Mouse (Mus musculus) adrenal gland, adult 18-20 months (tissue): ENCODE data around the gene Psmb6. TPM values are rescaled to one million over a fixed set of nuclear protein-coding genes. Genes with fewer than 3 reads are reported as not detected.
"Not testable (repeated sequence)": the region's sequence is repeated elsewhere in the genome, so short reads cannot be mapped to it uniquely, and the experiment has no call there.

Experiments
- DNase-seq, 2 experiments: peaks; one replicate each; pipeline ENCODE4 v3.0.0; 2021 to 2022; ENCODE audit warnings: low spot score in 2 of 2
- total RNA-seq, 2 experiments: library from RNA; stranded (reverse); gene quantifications; 1 replicate in 1 of 2; 2 replicates in 1 of 2; pipeline ENCODE4 v1.2.3; 2021

The Psmb6 gene
- total RNA-seq, 2 experiments from 2014 or later: 271 to 281 TPM

DNA sequence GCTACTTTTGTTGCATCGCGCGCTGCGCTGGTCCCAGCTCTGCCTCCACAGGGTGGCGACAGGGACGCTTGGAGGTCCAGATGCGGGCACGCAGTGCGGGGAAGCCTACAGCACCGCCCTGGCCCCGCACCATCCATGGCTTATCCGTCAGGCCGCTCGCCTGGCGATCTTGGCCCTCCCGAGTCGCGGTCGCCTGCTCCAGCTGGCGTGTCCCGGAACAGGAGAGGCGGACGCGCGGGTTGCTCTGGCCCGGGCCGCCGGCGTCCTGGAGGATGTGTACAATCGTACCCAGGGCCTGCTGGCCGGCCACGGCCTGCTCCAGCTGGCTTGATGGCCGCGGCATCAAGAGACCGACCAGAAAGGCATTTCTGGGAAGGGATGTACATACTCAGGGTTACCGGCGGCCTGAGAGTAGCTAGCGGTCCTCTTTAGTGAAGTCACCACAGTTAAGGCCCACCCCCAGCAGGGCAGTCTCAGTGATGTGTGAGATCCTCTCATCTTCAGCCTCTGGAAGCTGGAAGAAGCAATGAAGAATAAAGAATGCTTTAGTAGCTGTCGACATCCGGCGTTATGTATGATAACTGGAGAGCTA lies 4.9 kb upstream of the Psmb6 start:
- DNase-seq: peak; percentile 25 to 52

DNA sequence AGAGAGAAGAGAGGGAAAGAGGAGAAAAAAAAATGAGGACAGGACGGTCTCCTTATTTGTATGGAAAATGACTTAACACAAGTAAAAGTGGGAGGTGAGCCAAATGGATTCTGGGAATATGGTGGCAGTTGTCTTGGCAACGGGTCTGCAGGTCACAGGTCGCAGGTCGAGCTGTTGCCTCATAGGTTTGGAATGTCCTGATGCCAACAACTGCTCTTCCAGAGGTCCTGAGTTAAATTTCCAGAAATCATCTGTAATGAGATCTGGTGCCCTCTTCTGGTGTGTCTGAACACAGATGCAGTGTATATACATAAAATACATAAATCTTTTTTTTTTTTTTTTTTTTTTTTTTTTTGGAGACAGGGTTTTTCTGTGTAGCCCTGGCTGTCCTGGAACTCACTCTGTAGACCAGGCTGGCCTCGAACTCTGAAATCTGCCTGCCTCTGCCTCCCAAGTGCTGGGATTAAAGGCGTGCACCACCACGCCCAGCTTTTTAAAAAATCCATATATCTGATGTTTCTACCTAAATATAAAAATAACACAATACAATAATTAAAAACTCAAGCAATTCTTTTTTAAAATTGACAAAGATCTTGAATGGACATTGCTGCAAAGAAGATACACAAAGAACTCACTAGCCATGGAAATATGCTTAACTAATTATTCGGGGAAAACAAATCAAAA lies 1.7 kb upstream of the Psmb6 start:
- not testable (repeated sequence) for DNase-seq

DNA sequence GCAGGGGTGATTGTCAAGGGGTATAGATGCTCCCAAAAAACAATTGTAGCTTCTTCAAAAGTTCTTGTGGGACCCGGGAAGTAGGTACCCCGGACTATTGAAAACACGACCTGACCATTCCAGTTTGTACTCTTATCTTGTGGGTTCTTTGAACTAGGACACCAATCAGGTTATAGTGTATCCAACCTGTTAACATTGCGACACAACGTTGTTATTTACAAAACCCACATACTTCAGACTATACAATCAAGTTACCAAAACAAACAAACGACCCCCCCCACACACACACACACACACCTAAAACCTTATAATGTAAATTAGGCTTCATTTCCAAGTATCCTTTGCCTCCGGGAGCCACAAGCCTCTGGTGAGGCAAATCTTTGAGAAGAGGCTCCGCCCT lies 385 bp upstream of the Psmb6 start:
- DNase-seq: no peak

DNA sequence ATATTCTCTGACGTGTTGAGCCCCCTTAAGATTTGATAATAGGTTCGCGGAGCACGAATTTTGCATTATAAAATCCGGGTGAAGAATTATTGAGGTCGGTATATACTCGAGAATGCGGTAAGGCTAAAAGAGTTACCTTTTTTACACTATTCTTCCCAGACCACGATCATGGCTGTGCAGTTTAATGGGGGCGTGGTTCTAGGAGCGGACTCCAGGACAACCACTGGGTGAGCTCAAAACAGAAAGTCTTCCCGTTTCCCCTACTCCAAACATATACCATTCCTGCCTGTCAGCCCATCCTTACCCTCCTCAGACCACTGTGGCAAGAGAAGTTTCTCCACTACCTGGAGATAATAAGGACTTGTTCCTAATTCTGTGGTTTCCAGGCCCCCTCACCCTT lies 559 bp downstream of the Psmb6 start:
- no peak for DNase-seq

GRCm38 (mm10) chr11:70526211-70526610 lies 1.0 kb downstream of the Psmb6 start:
- no peak for DNase-seq

GRCm38 (mm10) chr11:70528610-70529009 lies 3.4 kb downstream of the Psmb6 start:
- no peak for DNase-seq

GRCm38 (mm10) chr11:70531065-70531464 lies 5.9 kb downstream of the Psmb6 start:
- DNase-seq: not testable (repeated sequence)

DNA sequence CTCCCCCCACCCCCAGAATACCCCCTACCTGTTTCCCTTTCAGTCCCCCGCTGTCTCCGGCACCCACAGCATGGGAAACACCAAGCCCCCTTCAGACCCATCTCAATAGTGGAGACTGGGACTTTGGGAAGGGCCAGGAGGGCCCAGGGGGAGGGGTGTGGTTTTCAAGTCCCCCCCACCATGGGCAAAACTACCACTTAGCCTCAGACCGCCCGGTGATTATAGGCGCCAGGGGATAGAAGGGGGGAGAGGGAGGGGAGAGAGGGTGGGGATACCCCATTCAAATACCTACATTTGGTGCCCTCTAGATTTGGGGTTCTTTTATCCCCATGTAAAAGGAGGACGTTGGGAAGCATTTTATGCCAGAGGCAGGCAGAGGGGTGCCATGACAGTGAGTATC lies 7.7 kb downstream of the Psmb6 start, which contains the start of gene Gm40193:
Gene Gm40193, minus strand, starts transcription at position 101 of the 400 bp plus-strand sequence.
- no peak for DNase-seq

DNA sequence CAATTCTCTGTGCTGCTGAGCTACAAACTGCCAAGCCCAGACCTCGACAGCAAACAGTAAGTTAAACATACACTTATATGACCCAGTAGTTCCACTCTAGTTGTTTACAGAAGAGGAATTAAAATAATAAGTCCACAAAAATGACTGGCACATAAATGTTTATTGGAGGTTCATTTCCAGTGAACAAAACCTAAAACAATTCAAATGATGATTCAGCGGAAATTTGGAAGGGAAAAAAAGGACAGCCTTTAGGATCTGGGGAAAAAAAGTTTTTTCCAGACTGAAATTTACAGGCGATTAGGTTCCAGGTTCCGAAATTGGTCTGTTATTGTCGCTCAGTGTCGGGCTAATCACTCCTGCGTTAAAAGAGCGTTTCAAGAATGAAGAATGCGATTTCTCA lies 14.3 kb downstream of the Psmb6 start:
- DNase-seq: no peak

DNA sequence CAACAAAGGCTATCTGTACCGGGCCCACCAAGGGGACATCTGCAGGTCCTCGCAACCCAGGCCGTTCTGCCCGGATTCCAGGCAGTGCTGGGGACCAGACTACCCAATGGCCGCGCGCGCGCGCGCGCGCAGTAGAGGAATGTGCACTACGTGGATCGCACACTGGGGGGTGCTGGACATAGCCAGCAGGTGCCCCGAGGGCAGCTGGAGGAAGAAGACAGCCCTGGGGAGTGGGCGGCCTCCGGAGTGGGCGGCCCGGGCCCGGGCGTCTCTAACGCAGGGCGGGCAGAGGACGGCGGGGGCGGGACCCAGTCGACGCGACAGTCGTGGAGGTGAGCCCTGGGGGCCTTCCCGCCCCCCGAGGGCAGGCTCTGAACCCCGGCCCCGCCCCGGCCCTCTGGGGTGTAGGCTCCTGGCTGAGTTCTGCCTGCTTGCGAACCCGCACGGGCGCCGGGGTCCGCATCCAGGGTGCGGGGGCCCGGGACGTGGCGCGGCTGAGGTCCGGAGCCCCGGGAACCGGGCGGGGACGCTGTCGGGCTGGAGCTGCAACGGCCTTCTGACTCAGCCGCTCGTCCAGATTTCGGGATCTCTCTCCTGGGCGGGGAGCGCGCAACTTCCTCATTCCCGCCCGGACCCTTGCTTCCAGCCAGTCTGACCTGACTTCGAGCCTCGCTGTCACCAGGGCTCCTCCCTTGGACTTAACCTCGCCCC lies 14.9 kb downstream of the Psmb6 start, which contains the start of gene Pld2:
Gene Pld2, plus strand, starts transcription at position 188 of the 711 bp plus-strand sequence.
- peak; percentile 79 to 82 for DNase-seq

- no peak for DNase-seq
Observed at GRCm38 (mm10) chr11:70540928-70541327, 15.8 kb downstream of the Psmb6 start.

GRCm38 (mm10) chr11:70541415-70541814 lies 16.2 kb downstream of the Psmb6 start:
- DNase-seq: no peak

DNA sequence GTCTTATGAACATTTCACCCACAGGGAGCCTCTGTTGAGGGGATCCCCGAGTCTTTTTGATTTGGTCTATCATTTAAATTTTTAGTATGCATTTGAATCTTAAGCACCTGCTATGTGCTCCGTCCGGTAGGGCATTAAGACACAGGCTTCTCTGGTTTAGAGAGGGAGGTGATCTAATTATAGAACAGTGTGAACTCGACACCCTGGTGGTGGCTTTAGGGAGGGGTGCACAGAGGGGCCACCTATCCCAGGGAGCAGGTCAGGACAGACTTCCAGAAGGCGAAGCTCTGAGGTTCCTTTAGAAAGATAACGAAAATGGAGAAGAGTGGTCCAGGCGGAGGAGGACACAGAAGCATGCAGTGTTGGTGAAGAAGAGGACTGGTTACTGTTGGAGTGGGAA lies 19.3 kb downstream of the Psmb6 start:
- DNase-seq: no peak

DNA sequence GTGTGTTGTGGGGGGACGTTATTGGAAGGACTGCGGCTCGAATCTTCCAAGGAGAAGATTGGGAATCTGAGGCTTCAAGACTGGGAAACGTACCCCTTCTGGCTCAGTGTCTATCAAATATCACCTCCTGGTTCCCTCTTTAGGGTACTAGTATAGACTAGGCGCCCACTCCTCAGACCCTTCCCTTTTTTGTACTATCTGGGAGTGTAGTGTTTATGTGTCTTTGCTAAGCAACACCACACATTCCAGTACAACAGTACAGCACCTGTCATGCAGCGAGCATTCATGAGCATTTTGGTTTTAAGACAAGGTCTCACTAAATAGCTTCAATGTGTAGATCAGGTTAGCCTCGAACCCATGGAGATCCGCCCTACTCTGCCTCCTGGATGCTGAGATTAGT lies 26.4 kb downstream of the Psmb6 start:
- no peak for DNase-seq

GRCm38 (mm10) chr11:70553940-70554339 lies 28.8 kb downstream of the Psmb6 start:
- no peak for DNase-seq

DNA sequence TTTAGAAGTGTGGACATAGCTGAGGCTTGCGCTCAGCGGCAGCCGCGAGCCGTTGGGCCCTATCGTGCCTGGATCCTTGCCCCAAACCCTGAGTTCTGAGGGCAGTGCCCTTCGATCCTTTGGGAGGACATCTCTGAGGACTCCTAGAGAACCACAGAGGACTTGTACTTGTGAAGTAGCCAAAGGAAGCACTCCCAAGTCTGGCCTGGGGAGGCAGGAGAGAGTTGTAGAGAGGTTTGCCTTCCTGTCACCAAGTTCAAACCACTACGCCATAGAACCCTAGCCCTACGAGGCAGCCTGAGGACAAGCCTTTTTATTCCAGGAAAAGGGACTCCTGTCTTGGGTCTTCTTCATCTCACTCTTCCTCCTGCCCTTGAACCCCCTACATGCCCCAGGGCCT lies 32.4 kb downstream of the Psmb6 start:
- no peak for DNase-seq

DNA sequence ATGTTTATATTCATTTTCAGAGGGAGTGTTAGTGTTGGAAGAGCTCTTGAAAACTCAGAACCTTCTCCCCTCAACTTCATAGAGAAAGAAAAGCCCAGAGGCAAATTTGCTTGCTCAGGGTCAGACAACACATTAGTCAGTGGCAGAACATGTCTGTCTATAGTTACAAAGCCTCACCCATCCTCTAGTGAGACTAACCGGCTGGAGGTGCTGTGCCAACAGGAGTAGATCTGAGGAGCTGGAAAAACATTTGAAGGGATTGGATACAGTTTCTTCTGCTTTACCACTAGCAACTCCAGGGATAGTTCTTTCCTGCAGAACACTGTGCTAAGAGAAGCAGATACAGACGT lies 36.7 kb downstream of the Psmb6 start:
- DNase-seq: no peak

DNA sequence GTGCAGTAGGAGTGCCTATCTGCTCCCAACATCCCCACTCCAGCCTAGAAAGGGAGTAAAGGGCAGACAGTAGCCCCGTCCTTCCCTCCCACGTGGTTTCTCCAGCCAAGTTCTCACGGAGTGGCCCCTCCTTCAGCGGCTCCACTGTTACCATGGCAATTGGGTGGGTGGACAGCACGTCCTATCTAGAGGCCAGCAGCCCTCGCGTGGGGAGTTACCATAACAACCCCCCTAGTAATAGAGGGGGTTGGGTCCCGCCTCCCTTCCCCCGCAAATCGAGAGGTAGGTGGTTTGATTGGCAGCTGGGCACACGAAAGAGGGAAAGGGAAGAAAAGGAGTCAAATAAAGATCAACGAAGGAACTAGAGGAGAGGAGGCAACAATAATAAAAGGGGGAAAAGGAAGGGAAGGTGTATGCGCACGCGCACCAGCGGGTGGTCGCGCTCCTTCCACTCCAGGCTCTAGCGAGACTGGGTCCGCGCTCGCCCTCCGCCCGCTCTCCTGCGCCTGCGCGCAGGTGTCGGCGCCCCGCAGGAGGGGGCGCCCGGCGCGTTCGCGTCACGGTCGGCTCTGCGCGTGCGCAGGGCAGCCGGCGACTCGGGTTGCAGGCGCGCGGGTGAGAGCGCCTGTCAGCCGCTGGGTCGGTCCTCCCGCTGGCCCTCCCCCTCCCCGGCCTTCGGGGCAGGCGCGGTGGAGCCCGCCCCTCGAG lies 37.3 kb downstream of the Psmb6 start, which contains the start of gene Mink1:
Gene Mink1, plus strand, starts transcription at position 595 of the 708 bp plus-strand sequence.
- DNase-seq: peak; percentile 86 to 88

DNA sequence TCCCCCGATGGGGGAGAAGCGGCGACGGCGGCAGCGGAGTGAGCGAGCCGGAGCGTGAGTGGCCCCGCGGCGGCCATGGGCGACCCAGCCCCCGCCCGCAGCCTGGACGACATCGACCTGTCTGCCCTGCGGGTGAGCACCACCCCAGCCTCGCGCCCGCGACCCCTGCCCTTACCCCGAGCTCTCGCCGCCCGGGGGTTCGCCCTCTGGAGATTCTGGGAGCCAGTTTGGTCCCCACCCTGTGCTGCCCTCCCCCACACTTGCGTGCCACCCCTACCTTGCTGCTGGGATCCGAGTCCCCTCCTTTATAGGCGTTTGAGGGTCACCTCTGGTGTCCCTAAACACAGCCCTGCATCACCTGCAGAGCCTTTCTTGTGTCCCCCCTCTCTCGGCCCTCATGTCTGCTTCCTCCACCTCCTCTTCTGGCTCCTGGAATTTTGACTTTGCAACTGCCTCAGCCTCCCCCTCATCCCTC lies 37.9 kb downstream of the Psmb6 start:
- no peak for DNase-seq

GRCm38 (mm10) chr11:70563470-70564275 lies 38.5 kb downstream of the Psmb6 start:
- peak in 1 of 2 experiments; percentile 26 for DNase-seq
